Mouse (Mus musculus): ENCODE data around the gene Myo1d. TPM values are rescaled to one million over a fixed set of nuclear protein-coding genes. Genes with fewer than 3 reads are reported as not detected.

Myo1d gene
- polyA plus RNA-seq, 1 experiment = 16.9 TPM

- Histone ChIP-seq H3K4me1 (ENCODE audit: control insufficient read depth, insufficient read depth, low read length) (peaks cover 18% of the 10 kb centered on the region), H3K27ac (ENCODE audit: insufficient read depth, low read length) (no peak overlapping the region), H3K27me3 (ENCODE audit: control insufficient read depth, insufficient read depth, low read length) (no peaks in the 10 kb centered on the region), H3K4me3 (replicated peaks; ENCODE audit: insufficient read depth, low read depth, low read length) (no peak overlapping the region)
- no peak for DNase-seq
- WGBS = 93% methylated on average over 11 of the region's 11 CpGs
- TF ChIP-seq CTCF (IDR thresholded peaks at IDR 0.05; ENCODE audit: borderline replicate concordance, insufficient read depth, low read depth, low read length) (no peak), POLR2A (IDR thresholded peaks at IDR 0.05; ENCODE audit: borderline replicate concordance, insufficient read depth, low read length) (no peak)
Observed at GRCm38 (mm10) chr11:80553046-80553445, 226.8 kb downstream of the Myo1d start.

GRCm38 (mm10) chr11:80551634-80552033, 228.2 kb downstream of the Myo1d start:
- TF ChIP-seq POLR2A (IDR thresholded peaks at IDR 0.05; ENCODE audit: borderline replicate concordance, insufficient read depth, low read length) = no peak
- TF ChIP-seq CTCF (IDR thresholded peaks at IDR 0.05; ENCODE audit: borderline replicate concordance, insufficient read depth, low read depth, low read length) = no peak
- Histone ChIP-seq H3K4me3 (replicated peaks; ENCODE audit: insufficient read depth, low read depth, low read length) (no peak overlapping the region), H3K4me1 (ENCODE audit: control insufficient read depth, insufficient read depth, low read length) (peaks cover 18% of the 10 kb centered on the region), H3K27ac (ENCODE audit: insufficient read depth, low read length) (no peak overlapping the region), H3K27me3 (ENCODE audit: control insufficient read depth, insufficient read depth, low read length) (no peaks in the 10 kb centered on the region)
- DNase-seq = peak; percentile 46 to 57
- WGBS = 7% methylated on average over 3 of the region's 3 CpGs

DNA sequence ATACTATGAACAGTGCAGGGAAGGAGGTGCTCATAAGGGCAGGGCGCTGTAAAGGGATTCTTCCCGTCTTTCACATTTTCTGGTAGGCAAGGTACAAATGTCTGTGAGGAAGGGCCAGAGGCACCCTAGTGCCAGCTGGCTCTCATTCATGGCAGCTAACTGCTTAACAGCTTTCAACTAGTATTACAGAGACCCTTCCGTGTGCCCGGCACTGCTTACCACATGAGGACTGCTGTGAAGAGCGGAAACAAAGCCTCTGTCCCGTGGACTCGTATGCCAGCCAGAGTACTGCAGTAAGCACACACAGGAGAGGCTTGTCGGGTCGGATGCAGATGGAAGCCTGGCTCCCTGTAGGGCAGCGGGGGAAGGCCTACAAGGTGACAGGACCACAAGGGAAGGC, 229.6 kb downstream of the Myo1d start:
- WGBS = 32% methylated on average over 10 of the region's 10 CpGs
- DNase-seq = peak; percentile 15 to 33
- TF ChIP-seq POLR2A (IDR thresholded peaks at IDR 0.05; ENCODE audit: borderline replicate concordance, insufficient read depth, low read length) (no peak), CTCF (IDR thresholded peaks at IDR 0.05; ENCODE audit: borderline replicate concordance, insufficient read depth, low read depth, low read length) (no peak)
- Histone ChIP-seq H3K4me3 (replicated peaks; ENCODE audit: insufficient read depth, low read depth, low read length) (no peak overlapping the region), H3K27ac (ENCODE audit: insufficient read depth, low read length) (no peak overlapping the region), H3K4me1 (ENCODE audit: control insufficient read depth, insufficient read depth, low read length) (peaks cover 18% of the 10 kb centered on the region), H3K27me3 (ENCODE audit: control insufficient read depth, insufficient read depth, low read length) (no peaks in the 10 kb centered on the region)

- TF ChIP-seq POLR2A (IDR thresholded peaks at IDR 0.05; ENCODE audit: borderline replicate concordance, insufficient read depth, low read length) (no peak), CTCF (IDR thresholded peaks at IDR 0.05; ENCODE audit: borderline replicate concordance, insufficient read depth, low read depth, low read length) (no peak)
- no peak for DNase-seq
- 89% methylated on average over 6 of the region's 6 CpGs for WGBS
- no peaks in the 10 kb centered on the region for H3K27me3 ChIP-seq (ENCODE audit: control insufficient read depth, insufficient read depth, low read length)
- no peak overlapping the region for H3K27ac ChIP-seq (ENCODE audit: insufficient read depth, low read length)
- no peak overlapping the region for H3K4me3 ChIP-seq (replicated peaks; ENCODE audit: insufficient read depth, low read depth, low read length)
- H3K4me1 ChIP-seq (ENCODE audit: control insufficient read depth, insufficient read depth, low read length) = peaks cover 18% of the 10 kb centered on the region
Observed at GRCm38 (mm10) chr11:80549854-80550253, 230.0 kb downstream of the Myo1d start.

GRCm38 (mm10) chr11:80546233-80546632, 233.6 kb downstream of the Myo1d start:
- no peak overlapping the region for H3K4me3 ChIP-seq (replicated peaks; ENCODE audit: insufficient read depth, low read depth, low read length)
- no peak for TF ChIP-seq POLR2A (IDR thresholded peaks at IDR 0.05; ENCODE audit: borderline replicate concordance, insufficient read depth, low read length)
- no peak for TF ChIP-seq CTCF (IDR thresholded peaks at IDR 0.05; ENCODE audit: borderline replicate concordance, insufficient read depth, low read depth, low read length)
- H3K4me1 ChIP-seq (ENCODE audit: control insufficient read depth, insufficient read depth, low read length) = peaks cover 6% of the 10 kb centered on the region
- 65% methylated on average over 2 of the region's 2 CpGs for WGBS
- no peaks in the 10 kb centered on the region for H3K27me3 ChIP-seq (ENCODE audit: control insufficient read depth, insufficient read depth, low read length)
- H3K27ac ChIP-seq (ENCODE audit: insufficient read depth, low read length) = no peak overlapping the region
- DNase-seq = no peak

DNA sequence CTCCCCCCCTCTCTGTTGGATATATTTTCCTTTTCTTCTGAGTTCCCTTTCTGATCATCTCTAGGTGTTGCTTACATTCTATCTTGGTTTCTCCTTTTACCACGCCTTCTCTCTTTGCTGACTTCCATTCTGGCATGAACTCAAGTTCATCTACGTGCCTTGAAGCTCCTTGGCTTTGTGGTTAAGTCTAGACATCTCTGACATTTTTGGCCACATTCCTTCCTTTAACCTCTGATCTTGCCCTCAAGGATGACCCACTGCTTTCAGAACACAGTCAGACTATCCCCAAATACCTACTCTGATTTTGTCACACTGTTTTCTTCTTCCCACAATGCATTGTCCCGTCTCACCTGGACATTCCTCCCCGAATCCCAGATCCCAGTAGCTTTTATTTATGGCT, 240.8 kb downstream of the Myo1d start:
- Histone ChIP-seq H3K27ac (ENCODE audit: insufficient read depth, low read length) (no peak overlapping the region), H3K4me3 (replicated peaks; ENCODE audit: insufficient read depth, low read depth, low read length) (no peak overlapping the region), H3K4me1 (ENCODE audit: control insufficient read depth, insufficient read depth, low read length) (no peaks in the 10 kb centered on the region), H3K27me3 (ENCODE audit: control insufficient read depth, insufficient read depth, low read length) (no peaks in the 10 kb centered on the region)
- 70% methylated on average over 4 of the region's 4 CpGs for WGBS
- no peak for DNase-seq
- TF ChIP-seq CTCF (IDR thresholded peaks at IDR 0.05; ENCODE audit: borderline replicate concordance, insufficient read depth, low read depth, low read length) = no peak
- TF ChIP-seq POLR2A (IDR thresholded peaks at IDR 0.05; ENCODE audit: borderline replicate concordance, insufficient read depth, low read length) = no peak

DNA sequence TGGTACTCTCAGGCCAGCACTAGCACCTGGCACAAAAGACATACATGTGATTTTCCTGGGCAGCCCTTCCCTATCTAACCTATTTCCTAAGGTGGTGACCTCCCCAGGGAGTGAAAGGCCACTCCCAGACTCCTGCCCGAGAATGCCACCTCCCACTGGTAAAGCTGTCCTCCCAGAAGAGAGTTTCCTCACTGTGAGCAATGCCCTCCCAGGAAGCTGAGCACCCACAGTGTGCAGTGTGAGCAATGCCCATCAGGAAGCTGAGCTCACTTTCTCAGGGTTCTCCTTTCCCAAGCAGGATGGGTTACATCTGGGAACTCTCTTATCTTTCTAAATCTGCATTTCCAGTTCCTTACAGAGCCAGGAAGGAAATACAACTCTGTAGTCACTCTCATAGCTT, 246.9 kb downstream of the Myo1d start:
- Histone ChIP-seq H3K27me3 (ENCODE audit: control insufficient read depth, insufficient read depth, low read length) (no peaks in the 10 kb centered on the region), H3K4me3 (replicated peaks; ENCODE audit: insufficient read depth, low read depth, low read length) (no peak overlapping the region), H3K4me1 (ENCODE audit: control insufficient read depth, insufficient read depth, low read length) (no peaks in the 10 kb centered on the region; the same call in none of the 2 replicates), H3K27ac (ENCODE audit: insufficient read depth, low read length) (no peak overlapping the region)
- 9% methylated on average over 1 of the region's 1 CpGs for WGBS
- no peak for DNase-seq
- TF ChIP-seq POLR2A (IDR thresholded peaks at IDR 0.05; ENCODE audit: borderline replicate concordance, insufficient read depth, low read length) = no peak
- no peak for TF ChIP-seq CTCF (IDR thresholded peaks at IDR 0.05; ENCODE audit: borderline replicate concordance, insufficient read depth, low read depth, low read length)

- Histone ChIP-seq H3K27me3 (ENCODE audit: control insufficient read depth, insufficient read depth, low read length) (no peaks in the 10 kb centered on the region), H3K27ac (ENCODE audit: insufficient read depth, low read length) (no peak overlapping the region), H3K4me1 (ENCODE audit: control insufficient read depth, insufficient read depth, low read length) (no peaks in the 10 kb centered on the region; the same call in none of the 2 replicates), H3K4me3 (replicated peaks; ENCODE audit: insufficient read depth, low read depth, low read length) (no peak overlapping the region)
- WGBS = 36% methylated on average over 8 of the region's 8 CpGs
- no peak for DNase-seq
- TF ChIP-seq POLR2A (IDR thresholded peaks at IDR 0.05; ENCODE audit: borderline replicate concordance, insufficient read depth, low read length) = no peak
- no peak for TF ChIP-seq CTCF (IDR thresholded peaks at IDR 0.05; ENCODE audit: borderline replicate concordance, insufficient read depth, low read depth, low read length)
Observed at GRCm38 (mm10) chr11:80529149-80529548, 250.7 kb downstream of the Myo1d start.

Measured in cerebellum, adult 2 months (tissue).